Mouse (Mus musculus): ENCODE measurements around the gene Odf4.
"Not testable (repeated sequence)": the region's sequence is repeated elsewhere in the genome, so short reads cannot be mapped to it uniquely, and the experiment has no call there.

The Odf4 gene

GRCm38 (mm10) chr11:68926981-68927380 lies at the start of gene Odf4:
TSS of gene Odf4 (minus strand) at chr11:68927081.
- no peak for DNase-seq

DNA sequence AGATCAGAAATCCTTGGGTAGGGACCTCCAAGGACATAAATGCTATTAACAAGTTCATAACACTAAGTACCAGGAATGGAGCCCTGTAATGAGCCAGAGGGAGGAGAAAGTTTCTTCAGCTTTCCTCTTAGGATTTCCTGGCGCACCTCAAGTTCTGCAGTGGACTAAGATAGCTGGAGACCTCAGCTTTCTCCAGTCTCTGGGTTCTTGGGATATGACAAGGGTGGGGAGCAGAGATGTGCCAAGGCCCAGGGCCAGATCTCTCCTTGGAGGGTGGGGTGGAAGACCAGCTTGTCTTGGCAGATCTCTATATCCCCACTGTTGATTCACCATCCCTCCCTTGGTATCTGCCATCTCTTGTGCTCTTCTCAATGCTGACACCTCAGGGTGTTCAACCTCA lies 48.7 kb upstream of the Odf4 start:
- no peak for DNase-seq

GRCm38 (mm10) chr11:68975085-68975484 lies 48.2 kb upstream of the Odf4 start, which contains the start of gene Rangrf:
TSS of gene Rangrf (minus strand) at chr11:68975185.
- no peak for DNase-seq

DNA sequence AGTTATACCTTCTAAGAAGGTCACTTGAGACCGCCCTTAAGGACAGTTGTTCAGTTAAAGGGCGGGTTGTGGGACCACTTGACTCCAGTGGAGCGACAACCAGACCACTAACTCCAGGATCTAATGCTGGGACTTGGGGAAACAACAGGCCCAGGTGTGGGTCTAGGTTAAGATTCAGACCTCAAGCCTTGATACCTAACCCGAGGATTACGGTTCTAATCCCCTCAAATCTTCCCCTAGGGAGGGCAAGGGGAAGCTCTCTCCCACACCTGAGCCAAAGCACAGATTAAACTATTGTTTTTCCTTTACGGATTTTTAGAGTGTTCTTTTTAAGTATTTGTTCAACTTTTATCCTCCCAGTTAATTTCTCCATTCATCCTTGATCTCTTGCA lies 47.2 kb upstream of the Odf4 start:
- no peak for DNase-seq

DNA sequence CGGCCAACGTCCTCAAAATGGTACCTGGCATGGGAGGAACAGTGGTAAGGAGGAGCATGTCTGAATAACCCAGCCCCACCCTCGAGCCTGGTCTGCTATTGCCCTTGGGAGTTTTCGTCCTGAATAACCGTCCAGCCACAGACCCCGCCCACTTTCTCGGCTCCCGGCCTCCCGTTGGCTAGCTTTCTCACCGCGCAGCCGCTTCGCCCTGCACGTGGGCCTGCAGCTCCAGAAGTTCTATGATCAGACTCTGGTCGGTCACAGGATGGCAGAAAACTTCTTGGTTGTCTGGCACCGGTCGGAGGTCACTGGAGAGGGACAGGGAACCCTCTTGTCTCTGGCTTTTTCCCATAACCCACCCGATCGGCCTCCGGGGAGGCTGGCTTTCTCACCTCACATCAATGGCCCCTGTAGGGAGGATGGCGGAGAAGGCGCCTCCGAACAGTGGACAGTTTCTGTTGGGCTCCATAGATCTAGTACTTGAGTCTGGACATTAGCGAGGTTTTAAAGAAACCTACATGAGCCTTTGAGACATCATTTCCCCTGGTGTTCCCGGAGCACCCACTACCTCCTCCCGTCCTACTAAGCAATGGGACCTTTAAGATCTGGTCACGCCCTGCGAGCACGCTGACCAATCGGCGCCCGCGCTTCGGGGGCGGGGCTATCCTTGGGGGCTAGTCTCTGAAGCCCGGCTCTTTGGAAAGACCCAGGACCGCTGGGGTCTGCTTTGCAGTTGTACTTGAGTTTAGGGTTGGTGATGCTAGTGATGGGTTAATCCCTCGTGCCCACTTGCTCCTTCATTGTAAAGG lies 46.6 kb upstream of the Odf4 start:
- peak; percentile 80 for DNase-seq

GRCm38 (mm10) chr11:68970232-68970631 lies 43.4 kb upstream of the Odf4 start:
- DNase-seq: no peak

- no peak for DNase-seq
Measured at GRCm38 (mm10) chr11:68968752-68969151, 41.9 kb upstream of the Odf4 start.

DNA sequence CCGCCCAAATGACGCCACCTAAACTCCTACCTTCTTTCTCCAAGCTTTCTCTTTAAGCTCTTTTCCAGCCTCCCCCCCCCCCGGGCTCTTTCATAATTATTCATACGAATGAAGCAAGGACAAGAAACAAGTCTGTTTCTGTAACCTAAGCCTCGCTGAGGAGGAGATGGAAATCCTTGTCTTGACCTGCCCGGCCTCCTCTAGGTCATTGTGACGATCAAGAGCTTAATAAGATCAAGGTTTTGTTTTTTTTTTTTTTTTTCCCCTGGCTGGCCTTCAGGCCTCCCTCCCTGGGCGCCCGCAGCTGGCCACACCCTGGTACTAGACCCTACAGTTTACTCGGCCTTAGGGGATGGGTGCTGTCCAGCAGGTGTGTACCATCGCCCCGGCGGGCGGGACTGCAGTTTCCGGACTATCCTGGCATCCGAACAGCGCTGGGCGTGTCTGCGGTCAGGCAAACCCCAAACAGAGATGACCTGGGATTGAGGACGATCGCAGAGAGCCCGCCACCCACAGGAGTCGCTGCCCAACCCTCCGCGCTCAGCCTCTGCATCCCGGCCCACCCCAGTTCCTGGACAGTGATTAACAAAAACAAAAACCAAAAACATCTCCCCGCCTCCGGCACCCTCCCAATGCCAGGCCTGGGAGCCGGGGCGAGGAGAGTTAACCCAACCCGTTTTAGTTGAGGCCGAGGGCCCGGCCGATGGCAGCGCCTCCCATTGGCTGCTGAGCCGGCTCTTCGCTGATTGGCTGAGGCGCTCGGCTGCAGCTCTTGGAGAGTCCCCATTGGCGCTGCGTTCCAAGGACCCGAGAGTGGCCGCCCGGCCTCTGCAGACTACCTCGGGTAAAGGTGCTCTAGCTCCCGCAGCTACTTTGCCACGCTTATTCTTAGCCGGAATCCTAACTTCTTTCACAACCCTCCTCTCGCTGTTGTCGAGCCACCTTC lies 40.7 kb upstream of the Odf4 start, which contains the start of gene Slc25a35:
Slc25a35 (plus strand) TSS at position 795 of the 946 bp plus-strand sequence.
- peak; percentile 91 for DNase-seq

DNA sequence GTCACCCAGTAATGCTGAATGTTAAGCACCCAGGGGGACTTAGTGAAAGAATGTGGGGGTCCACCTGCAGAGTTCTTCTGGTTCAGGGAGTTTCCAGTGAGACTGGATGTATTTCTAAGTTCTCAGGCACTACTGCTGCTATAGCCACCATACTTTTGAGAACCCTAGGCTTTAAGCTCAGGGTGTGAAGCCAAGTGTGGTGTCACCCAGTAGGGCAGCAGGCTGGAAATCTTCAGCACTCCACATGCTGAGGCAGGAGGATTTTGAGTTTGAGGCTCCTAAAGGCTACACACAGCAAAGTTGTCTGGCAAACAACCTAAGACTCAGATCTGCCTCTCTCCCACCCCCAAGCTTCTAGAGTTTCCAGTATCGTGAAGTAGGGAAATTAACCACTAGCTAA lies 39.7 kb upstream of the Odf4 start:
- DNase-seq: no peak

GRCm38 (mm10) chr11:68965845-68966244 lies 39.0 kb upstream of the Odf4 start:
- DNase-seq: peak; percentile 61

DNA sequence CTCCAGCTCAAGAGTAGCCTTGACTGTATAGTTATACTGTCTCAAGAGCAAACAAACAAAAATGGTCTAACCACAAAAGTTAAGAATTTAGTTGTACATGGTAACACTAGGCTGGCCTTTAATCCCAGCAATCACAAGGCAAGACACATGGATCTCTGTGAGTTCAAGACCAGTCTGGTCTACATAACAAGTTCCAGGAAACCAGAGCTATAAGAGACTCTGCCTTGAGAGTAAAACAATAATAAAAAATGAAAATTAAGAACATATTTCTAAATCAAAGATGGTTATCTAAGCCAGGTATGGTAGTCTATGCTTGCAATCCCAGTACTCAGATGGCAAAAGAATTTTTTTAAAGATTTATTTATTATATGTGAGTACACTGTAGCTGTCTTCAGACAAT lies 38.2 kb upstream of the Odf4 start:
- no peak for DNase-seq

DNA sequence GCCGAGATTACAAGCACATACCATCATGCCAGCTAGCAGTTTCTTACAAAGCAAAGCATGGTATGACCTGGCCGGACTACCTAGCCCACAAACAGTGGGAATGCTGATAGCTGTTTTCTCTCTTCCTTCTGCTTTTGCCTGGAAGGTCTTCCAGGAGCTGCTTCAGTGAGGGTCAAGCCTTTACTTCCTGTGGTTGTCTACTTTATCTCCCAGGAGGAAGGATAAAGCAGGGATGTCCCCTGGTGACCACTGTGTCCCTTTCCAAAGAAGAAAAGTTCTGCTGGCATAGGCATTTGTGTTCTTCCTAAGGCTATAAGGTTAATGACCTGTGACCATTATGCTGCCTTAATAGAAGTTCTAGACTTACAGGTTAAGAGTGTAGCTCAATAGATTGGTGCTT lies 36.5 kb upstream of the Odf4 start:
- no peak for DNase-seq

- not testable (repeated sequence) for DNase-seq
Measured at GRCm38 (mm10) chr11:68962159-68962558, 35.3 kb upstream of the Odf4 start.

DNA sequence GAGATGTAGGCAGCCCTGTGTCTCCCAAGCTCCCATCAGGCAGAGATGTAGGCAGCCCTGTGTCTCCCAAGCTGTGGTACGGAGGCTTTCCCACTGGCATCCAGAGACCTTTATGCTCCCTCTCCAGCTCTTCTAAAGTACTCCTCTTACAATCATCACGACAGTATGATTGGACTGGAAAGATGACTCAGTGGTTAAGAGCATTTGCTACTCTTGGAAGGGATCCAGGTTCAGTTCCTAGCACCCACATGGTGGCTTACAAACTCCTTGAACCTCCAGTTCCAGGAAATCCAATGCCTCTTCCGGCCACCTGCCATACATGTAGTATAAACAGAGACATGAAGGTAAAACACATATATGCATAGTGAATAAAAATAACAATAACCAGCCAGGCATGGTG lies 34.7 kb upstream of the Odf4 start:
- no peak for DNase-seq

DNA sequence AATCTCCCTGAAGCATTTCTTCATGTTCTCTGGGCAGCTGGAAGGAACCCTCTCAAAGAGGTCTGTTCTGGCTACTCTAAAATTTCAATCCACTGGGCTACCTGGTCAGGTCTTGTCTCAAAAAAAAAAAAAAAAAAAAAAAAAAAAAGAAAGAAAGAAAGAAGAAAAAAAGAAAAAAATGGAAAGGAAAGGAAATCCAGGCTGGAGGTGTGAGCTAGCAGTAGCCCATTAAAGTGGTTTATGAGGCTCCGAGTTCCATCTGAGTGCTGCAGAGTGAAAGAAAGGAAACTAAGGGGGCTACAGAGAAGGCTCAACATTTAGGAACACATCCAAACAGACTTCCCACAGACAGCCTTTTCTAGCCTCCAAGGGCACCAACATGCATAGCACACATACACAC lies 31.1 kb upstream of the Odf4 start:
- DNase-seq: no peak

DNA sequence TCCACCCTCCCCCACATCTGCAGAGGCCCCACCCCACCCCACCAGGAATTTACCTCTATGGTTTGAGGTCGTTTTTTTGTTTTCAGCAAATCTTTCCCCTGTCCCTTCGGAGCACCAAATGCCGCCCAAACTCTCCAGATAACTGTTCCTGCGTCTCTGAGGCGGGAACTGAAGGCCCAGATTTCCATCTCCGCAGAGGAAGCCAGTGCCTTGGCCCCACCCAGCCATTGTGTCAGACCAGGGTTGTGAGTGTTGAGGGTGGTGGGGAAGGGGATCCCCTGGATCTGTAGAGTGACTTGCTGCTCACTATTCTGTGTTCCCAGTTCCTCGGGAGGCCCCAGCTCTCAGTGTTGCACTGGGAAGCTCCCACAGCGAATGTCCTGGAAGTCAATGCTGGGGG lies 30.4 kb upstream of the Odf4 start, which contains the start of gene Arhgef15:
Arhgef15 (minus strand) TSS at position 173 of the 400 bp plus-strand sequence.
- DNase-seq: no peak

DNA sequence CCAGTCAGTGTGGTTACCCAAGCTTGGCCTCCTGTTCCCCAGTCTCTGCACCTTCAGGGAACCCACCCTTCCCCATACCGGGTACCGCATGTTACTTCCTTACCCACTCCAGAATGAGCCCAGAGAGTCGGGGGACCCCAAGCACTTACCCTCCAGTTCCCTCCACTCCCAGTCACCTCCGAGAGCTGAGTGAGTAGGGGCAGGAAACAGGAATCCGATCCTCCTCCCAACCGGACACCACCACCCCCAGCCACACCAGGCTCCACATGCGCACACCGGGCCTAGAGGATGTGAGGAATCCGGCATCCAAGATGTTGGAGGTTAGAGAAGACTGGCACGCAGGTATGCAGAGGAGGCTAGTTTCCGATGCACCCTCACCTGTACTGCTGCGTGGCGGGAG lies 29.8 kb upstream of the Odf4 start:
- DNase-seq: no peak

- DNase-seq: no peak
Measured at GRCm38 (mm10) chr11:68956107-68956506, 29.2 kb upstream of the Odf4 start.

- no peak for DNase-seq
Measured at GRCm38 (mm10) chr11:68955473-68955872, 28.6 kb upstream of the Odf4 start.

- no peak for DNase-seq
Measured at GRCm38 (mm10) chr11:68954408-68954807, 27.5 kb upstream of the Odf4 start.

- no peak for DNase-seq
Measured at GRCm38 (mm10) chr11:68953903-68954302, 27.0 kb upstream of the Odf4 start.

GRCm38 (mm10) chr11:68947542-68947993 lies 20.7 kb upstream of the Odf4 start:
- peak; percentile 63 for DNase-seq

GRCm38 (mm10) chr11:68946806-68947440 lies 20.0 kb upstream of the Odf4 start:
- no peak for DNase-seq
